Mouse (Mus musculus): ENCODE measurements around the gene Gys1. TPM values are rescaled to one million over a fixed set of nuclear protein-coding genes. Genes with fewer than 3 reads are reported as not detected.
"Not testable (repeated sequence)": the region's sequence is repeated elsewhere in the genome, so short reads cannot be mapped to it uniquely, and the experiment has no call there.

Gene Gys1
- 38.0 and 39.6 TPM in 2 replicates for polyA plus RNA-seq (2015; fragmentation: Nextera tagmentation; extraction: Ambion mirVana)

- ATAC-seq (ENCODE audit: insufficient number of reproducible peaks, insufficient read depth, low FRiP score, low TSS enrichment, low read depth), result peak; percentile 93
- no peaks in the 10 kb centered on the region for H3K9me3 ChIP-seq
- peak within 1 kb of the TSS; percentile 95 for H3K9ac ChIP-seq
- peak within 1 kb of the TSS; percentile 91 for H3K4me3 ChIP-seq
- peaks cover 28% of the 10 kb centered on the region for H3K36me3 ChIP-seq
- H3K27me3 ChIP-seq, result no peaks in the 10 kb centered on the region
- peak within 1 kb of the TSS; percentile 98 for H3K4me2 ChIP-seq
- peak within 1 kb of the TSS; percentile 90 for H3K27ac ChIP-seq
- WGBS, result under 1% methylated on average over 45 of the region's 45 CpGs
- H3K4me1 ChIP-seq, result peaks cover 43% of the 10 kb centered on the region
Measured at GRCm38 (mm10) chr7:45434203-45435015, at the start of gene Gys1. Gene Gys1 (plus strand): TSS chr7:45434844.

- Histone ChIP-seq H3K4me1 (no peaks in the 10 kb centered on the region), H3K4me3 (no peak overlapping the region), H3K9me3 (no peaks in the 10 kb centered on the region), H3K27ac (no peak overlapping the region), H3K9ac (no peak overlapping the region), H3K4me2 (no peak overlapping the region), H3K36me3 (peaks cover 99% of the 10 kb centered on the region), H3K27me3 (no peaks in the 10 kb centered on the region)
- WGBS, result 69% methylated on average over 3 of the region's 3 CpGs
- no peak for ATAC-seq (ENCODE audit: insufficient number of reproducible peaks, insufficient read depth, low FRiP score, low TSS enrichment, low read depth)
Measured at GRCm38 (mm10) chr7:45386077-45386476, 48.6 kb upstream of the Gys1 start.

GRCm38 (mm10) chr7:45395129-45395541 lies 39.5 kb upstream of the Gys1 start:
- no peaks in the 10 kb centered on the region for H3K27me3 ChIP-seq
- peak overlapping the region; percentile 91 for H3K9ac ChIP-seq
- peak; percentile 70 for ATAC-seq (ENCODE audit: insufficient number of reproducible peaks, insufficient read depth, low FRiP score, low TSS enrichment, low read depth)
- H3K4me3 ChIP-seq, result peak overlapping the region; percentile 61
- WGBS, result under 1% methylated on average over 18 of the region's 20 CpGs
- no peaks in the 10 kb centered on the region for H3K9me3 ChIP-seq
- peaks cover 25% of the 10 kb centered on the region for H3K36me3 ChIP-seq
- peak overlapping the region; percentile 99 for H3K27ac ChIP-seq
- peak overlapping the region; percentile 95 for H3K4me2 ChIP-seq
- H3K4me1 ChIP-seq, result peaks cover 17% of the 10 kb centered on the region

GRCm38 (mm10) chr7:45395578-45396336 lies 38.9 kb upstream of the Gys1 start, which contains the start of gene Snrnp70:
Gene Snrnp70 (minus strand): TSS chr7:45395742.
- Histone ChIP-seq H3K36me3 (peaks cover 19% of the 10 kb centered on the region), H3K9me3 (no peaks in the 10 kb centered on the region), H3K4me2 (peak within 1 kb of the TSS; percentile 95), H3K9ac (peak within 1 kb of the TSS; percentile 91), H3K4me1 (peaks cover 17% of the 10 kb centered on the region), H3K27me3 (no peaks in the 10 kb centered on the region), H3K4me3 (peak within 1 kb of the TSS; percentile 61), H3K27ac (peak within 1 kb of the TSS; percentile 99)
- ATAC-seq (ENCODE audit: insufficient number of reproducible peaks, insufficient read depth, low FRiP score, low TSS enrichment, low read depth), result peak; percentile 95
- under 1% methylated on average over 60 of the region's 60 CpGs for WGBS

GRCm38 (mm10) chr7:45396337-45396775 lies 38.3 kb upstream of the Gys1 start:
- H3K4me1 ChIP-seq, result peaks cover 17% of the 10 kb centered on the region
- H3K9ac ChIP-seq; ATAC-seq (ENCODE audit: insufficient number of reproducible peaks, insufficient read depth, low FRiP score, low TSS enrichment, low read depth); H3K27me3 ChIP-seq; H3K9me3 ChIP-seq: not testable (repeated sequence)
- 9% methylated on average over 3 of the region's 3 CpGs for WGBS
- peaks cover 15% of the 10 kb centered on the region for H3K36me3 ChIP-seq
- peak overlapping the region; percentile 61 for H3K4me3 ChIP-seq
- peak overlapping the region; percentile 85 for H3K27ac ChIP-seq
- H3K4me2 ChIP-seq, result peak overlapping the region; percentile 61

GRCm38 (mm10) chr7:45396787-45397186 lies 37.9 kb upstream of the Gys1 start:
- WGBS, result 84% methylated on average over 2 of the region's 2 CpGs
- H3K4me2 ChIP-seq, result no peak overlapping the region

GRCm38 (mm10) chr7:45401521-45402085 lies 33.0 kb upstream of the Gys1 start:
- Histone ChIP-seq H3K9me3 (no peaks in the 10 kb centered on the region), H3K4me3 (no peak overlapping the region), H3K4me1 (peaks cover 14% of the 10 kb centered on the region), H3K36me3 (no peaks in the 10 kb centered on the region), H3K27ac (no peak overlapping the region), H3K4me2 (no peak overlapping the region), H3K27me3 (peaks cover 18% of the 10 kb centered on the region), H3K9ac (0 out of 2 replicates have a peak overlapping the region, but pooled peaks have one; percentile 27)
- ATAC-seq (ENCODE audit: insufficient number of reproducible peaks, insufficient read depth, low FRiP score, low TSS enrichment, low read depth), result no peak
- WGBS, result 58% methylated on average over 10 of the region's 10 CpGs

More at GRCm38 (mm10) chr7:45396787-45397186, 37.9 kb upstream of the Gys1 start:
- Histone ChIP-seq H3K27me3 (no peaks in the 10 kb centered on the region), H3K36me3 (peaks cover 10% of the 10 kb centered on the region), H3K27ac (no peak overlapping the region), H3K9me3 (no peaks in the 10 kb centered on the region), H3K4me1 (peaks cover 17% of the 10 kb centered on the region), H3K4me3 (no peak overlapping the region), H3K9ac (no peak overlapping the region)
- no peak for ATAC-seq (ENCODE audit: insufficient number of reproducible peaks, insufficient read depth, low FRiP score, low TSS enrichment, low read depth)

- Histone ChIP-seq H3K36me3 (no peaks in the 10 kb centered on the region), H3K4me1 (peaks cover 16% of the 10 kb centered on the region), H3K27me3 (peaks cover 39% of the 10 kb centered on the region), H3K9ac (no peak overlapping the region), H3K4me2 (no peak overlapping the region), H3K27ac (no peak overlapping the region), H3K9me3 (no peaks in the 10 kb centered on the region), H3K4me3 (no peak overlapping the region)
- WGBS, result 45% methylated on average over 6 of the region's 6 CpGs
- no peak for ATAC-seq (ENCODE audit: insufficient number of reproducible peaks, insufficient read depth, low FRiP score, low TSS enrichment, low read depth)
Measured at GRCm38 (mm10) chr7:45403532-45404261, 30.9 kb upstream of the Gys1 start.

GRCm38 (mm10) chr7:45405091-45406075 lies 29.3 kb upstream of the Gys1 start, which contains the start of gene Kcna7:
Gene Kcna7 (plus strand): TSS chr7:45405653.
- H3K36me3 ChIP-seq, result no peaks in the 10 kb centered on the region
- peaks cover 56% of the 10 kb centered on the region for H3K27me3 ChIP-seq
- H3K4me1 ChIP-seq, result peaks cover 16% of the 10 kb centered on the region
- H3K9ac ChIP-seq, result peak within 1 kb of the TSS; percentile 65
- no peak within 1 kb of the TSS for H3K27ac ChIP-seq
- H3K4me3 ChIP-seq, result peak within 1 kb of the TSS; percentile 47
- ATAC-seq (ENCODE audit: insufficient number of reproducible peaks, insufficient read depth, low FRiP score, low TSS enrichment, low read depth), result no peak
- H3K4me2 ChIP-seq, result peak within 1 kb of the TSS; percentile 74
- WGBS, result 11% methylated on average over 28 of the region's 28 CpGs
- H3K9me3 ChIP-seq, result no peaks in the 10 kb centered on the region
